Mouse (Mus musculus) subcutaneous adipose tissue, adult 2 months (tissue): ENCODE data around the gene Zmpste24. TPM values are rescaled to one million over a fixed set of nuclear protein-coding genes. Genes with fewer than 3 reads are reported as not detected.

Experiments used
- polyA plus RNA-seq: library from polyadenylated mRNA; depleted of rRNA; stranded (reverse); fragments of >200 nt; gene quantifications from 2 replicates; pipeline ENCODE4 v1.2.3, GENCODE M21; 2012; ENCODE audit warnings: low replicate concordance; rRNA removed

The Zmpste24 gene
- polyA plus RNA-seq = 17.3 and 35.3 TPM in 2 replicates

GRCm38 (mm10) chr4:121097650-121098378, at the start of gene Zmpste24:
Gene Zmpste24 (minus strand): TSS chr4:121098241.

GRCm38 (mm10) chr4:121109126-121109525, 11.1 kb upstream of the Zmpste24 start, which contains the start of gene Tmco2:
Gene Tmco2 (minus strand): TSS chr4:121109226.

GRCm38 (mm10) chr4:121039331-121040115, 58.5 kb downstream of the Zmpste24 start, which contains the start of gene Col9a2:
Gene Col9a2 (plus strand): TSS chr4:121039385.

GRCm38 (mm10) chr4:121016928-121017657, 80.9 kb downstream of the Zmpste24 start, which contains the start of gene Smap2:
Gene Smap2 (minus strand): TSS chr4:121017247.

Other genes starting within 250 kb of the Zmpste24 start
- gene Rims3, start 243.4 kb downstream of the Zmpste24 start, polyA plus RNA-seq = 0.27 and 0.69 TPM in 2 replicates
- gene Exo5, start 173.2 kb downstream of the Zmpste24 start, polyA plus RNA-seq = 4.3 and 10.9 TPM in 2 replicates
- 2.5 and 3.5 TPM in 2 replicates for gene Zfp69, start 146.5 kb downstream of the Zmpste24 start, polyA plus RNA-seq
- 17.0 and 17.6 TPM in 2 replicates for gene Smap2, start 81.0 kb downstream of the Zmpste24 start, polyA plus RNA-seq
- 1.2 TPM in 1 of 2 replicates, not detected in the other for gene Col9a2, start 58.9 kb downstream of the Zmpste24 start, polyA plus RNA-seq
- not detected in 2 replicates for gene Tmco2, start 11.0 kb upstream of the Zmpste24 start, polyA plus RNA-seq
- 3.7 and 6.1 TPM in 2 replicates for gene Rlf, start 116.8 kb upstream of the Zmpste24 start, polyA plus RNA-seq
- not detected in 2 replicates for gene Gm12888, start 226.7 kb upstream of the Zmpste24 start, polyA plus RNA-seq